Mouse (Mus musculus) activated CD4-positive, CD25-positive, alpha-beta regulatory T cell, adult 4 months (primary cell): Measurements from ENCODE around the gene Ddx47. TPM values are rescaled to one million over a fixed set of nuclear protein-coding genes. Genes with fewer than 3 reads are reported as not detected.

ENCODE experiments used
- polyA plus RNA-seq, 2 experiments: library from polyadenylated mRNA; unstranded; fragments of 100-300 nt; shearing (Covaris generic); gene quantifications; one replicate each; pipeline ENCODE4 v1.2.1; 2017

Ddx47 gene
- polyA plus RNA-seq, 2 experiments from 2014 or later: 132 to 161 TPM

Other genes starting within 250 kb of the Ddx47 start
- gene Dusp16, start 219.0 kb upstream of the Ddx47 start, polyA plus RNA-seq: 1 to 10 TPM; 1.9 to 2.2 TPM
- 10 to 100 TPM; 26.3 to 31.1 TPM for gene Crebl2, start 181.5 kb upstream of the Ddx47 start, polyA plus RNA-seq
- 1 to 10 TPM; 3.3 to 8.7 TPM for gene Gpr19, start 113.0 kb upstream of the Ddx47 start, polyA plus RNA-seq
- gene Cdkn1b, start 91.2 kb upstream of the Ddx47 start, polyA plus RNA-seq: 10 to 100 TPM; 38.9 to 48.9 TPM
- under 1 TPM; 0.09 to 0.17 TPM for gene Apold1, start 29.9 kb upstream of the Ddx47 start, polyA plus RNA-seq
- under 1 TPM; 0.26 to 0.45 TPM for gene Gprc5a, start 54.0 kb downstream of the Ddx47 start, polyA plus RNA-seq
- not detected for gene Gprc5d, start 106.7 kb downstream of the Ddx47 start, polyA plus RNA-seq
- gene Fam234b, start 186.4 kb downstream of the Ddx47 start, polyA plus RNA-seq: 10 to 100 TPM; 23.6 to 23.8 TPM
- gene Hebp1, start 186.4 kb downstream of the Ddx47 start, polyA plus RNA-seq: 1 to 10 TPM in 1 of 2 experiments, under 1 TPM in 1; 0.42 to 2.4 TPM
- gene Gsg1, start 242.7 kb downstream of the Ddx47 start, polyA plus RNA-seq: not detected